Mouse (Mus musculus) kidney, embryonic 16.5 days (tissue): ENCODE data around the gene 2700097O09Rik. TPM values are rescaled to one million over a fixed set of nuclear protein-coding genes. Genes with fewer than 3 reads are reported as not detected.

Experiments
- ATAC-seq: fragments of 200-750 bp; cut with Nextera tagmentation; 2 replicates; pipeline ENCODE4 v1.8.0; 2017; ENCODE audit warnings: moderate TSS enrichment; ENCODE audit not compliant: low FRiP score, low TSS enrichment
- H3K27ac ChIP-seq: fragments of 300-500 bp; sonication (generic); 2 replicates; pipeline ENCODE4 v1.5.1; 2014; ENCODE audit warnings: low read length
- H3K27me3 ChIP-seq: fragments of 300-500 bp; sonication (generic); 2 replicates; pipeline ENCODE4 v1.6.1; 2014; ENCODE audit warnings: low read length, control low read depth, mixed read lengths; ENCODE audit not compliant: insufficient read depth
- H3K36me3 ChIP-seq: fragments of 300-500 bp; sonication (generic); 2 replicates; pipeline ENCODE4 v1.6.1; 2014; ENCODE audit warnings: low read length, control low read depth, mixed read lengths; ENCODE audit not compliant: insufficient read depth
- H3K4me1 ChIP-seq: fragments of 300-500 bp; sonication (generic); 2 replicates; pipeline ENCODE4 v1.6.1; 2014; ENCODE audit warnings: low read length, control low read depth, mixed read lengths; ENCODE audit not compliant: insufficient read depth
- H3K4me2 ChIP-seq: fragments of 300-500 bp; sonication (generic); replicated peaks from 2 replicates; pipeline ENCODE4 v1.6.1; 2014; ENCODE audit warnings: low read depth, low read length
- H3K4me3 ChIP-seq: fragments of 300-500 bp; sonication (generic); 2 replicates; pipeline ENCODE4 v1.5.1; 2014; ENCODE audit warnings: mild to moderate bottlenecking, low read length
- H3K9ac ChIP-seq: fragments of 300-500 bp; sonication (generic); replicated peaks from 2 replicates; pipeline ENCODE4 v1.6.1; 2014; ENCODE audit warnings: low read length
- H3K9me3 ChIP-seq: fragments of 300-500 bp; sonication (generic); 2 replicates; pipeline ENCODE4 v1.6.1; 2016; ENCODE audit warnings: low read length, control low read depth
- WGBS: fragments of 180-500 bp; shearing (Covaris S2); extraction: QIAGEN DNeasy Blood & Tissue Kit; methylation state at CpG from one replicate; pipeline ENCODE4 v1.1.7; 2014; 5-methylcytosine and 5-hydroxymethylcytosine counted together
- polyA plus RNA-seq: library from polyadenylated mRNA; unstranded; fragments of >200 nt; fragmentation: Nextera tagmentation; extraction: Ambion mirVana; gene quantifications from 2 replicates; pipeline ENCODE4 v1.2.1, GENCODE M21; 2015

The 2700097O09Rik gene
- polyA plus RNA-seq, 1 experiment from 2014 or later, result 37.3 TPM

DNA sequence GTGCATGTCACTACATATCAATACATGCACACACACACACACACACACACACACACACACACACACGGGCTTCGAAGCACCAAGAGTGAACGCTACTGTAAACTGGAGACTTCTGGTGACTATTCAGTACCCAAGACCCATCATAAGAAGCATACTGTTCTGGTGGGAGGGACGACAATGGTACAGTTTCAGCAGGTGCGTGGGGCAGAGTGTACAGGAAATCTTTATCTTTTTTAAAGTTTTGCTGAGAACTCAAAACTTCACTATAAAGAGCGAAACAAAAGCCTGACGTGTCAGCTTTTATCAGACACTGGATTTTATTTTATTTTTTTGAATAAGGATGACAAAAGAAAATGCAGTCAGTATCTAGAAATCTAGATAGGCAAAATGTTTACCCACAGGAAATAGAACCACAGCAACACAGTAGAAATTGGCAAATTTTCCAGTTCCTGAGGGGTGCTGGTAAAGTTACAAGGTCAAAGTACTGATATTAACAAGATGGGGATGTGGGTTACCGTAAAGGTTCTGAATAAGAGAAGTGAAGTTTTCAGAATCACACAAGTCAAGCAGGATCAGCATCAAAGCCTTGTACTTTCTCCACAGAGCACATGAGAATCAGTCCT is 30.1 kb downstream of the 2700097O09Rik start:
- Histone ChIP-seq H3K9me3 (peaks cover 4% of the 10 kb centered on the region; the same call in 1 of the 2 replicates), H3K27ac (no peak overlapping the region), H3K9ac (no peak overlapping the region), H3K4me1 (no peaks in the 10 kb centered on the region), H3K4me2 (no peak overlapping the region), H3K27me3 (no peaks in the 10 kb centered on the region), H3K4me3 (no peak overlapping the region), H3K36me3 (peaks cover 12% of the 10 kb centered on the region)
- WGBS, result 93% methylated on average over 8 of the region's 8 CpGs
- ATAC-seq, result no peak

DNA sequence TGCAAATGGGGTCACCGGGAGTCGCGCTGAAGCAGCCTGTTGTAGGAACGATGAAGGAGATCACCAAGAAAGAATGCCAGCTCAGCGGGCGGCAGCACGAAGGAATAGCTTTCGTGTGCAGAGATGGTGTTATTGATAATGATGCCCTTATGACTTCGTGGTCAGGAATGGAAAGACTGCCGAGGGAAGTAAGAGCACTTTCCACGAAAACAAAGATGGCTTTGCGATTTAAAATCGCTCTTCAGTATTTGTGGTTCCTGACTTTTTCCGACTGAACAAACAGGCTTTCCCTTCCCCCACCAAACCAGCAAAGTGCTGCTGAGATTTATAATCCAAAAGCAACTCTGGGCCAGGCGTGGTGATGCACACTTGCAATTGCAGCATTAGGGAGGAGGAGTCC is 38.9 kb downstream of the 2700097O09Rik start:
- Histone ChIP-seq H3K4me1 (no peaks in the 10 kb centered on the region), H3K4me3 (no peak overlapping the region), H3K27ac (no peak overlapping the region), H3K9ac (no peak overlapping the region), H3K4me2 (peak overlapping the region; percentile 17; the same call in 1 of the 2 replicates), H3K9me3 (no peaks in the 10 kb centered on the region), H3K36me3 (peaks cover 2% of the 10 kb centered on the region; the same call in 1 of the 2 replicates), H3K27me3 (no peaks in the 10 kb centered on the region)
- WGBS, result 48% methylated on average over 15 of the region's 15 CpGs
- no peak for ATAC-seq

DNA sequence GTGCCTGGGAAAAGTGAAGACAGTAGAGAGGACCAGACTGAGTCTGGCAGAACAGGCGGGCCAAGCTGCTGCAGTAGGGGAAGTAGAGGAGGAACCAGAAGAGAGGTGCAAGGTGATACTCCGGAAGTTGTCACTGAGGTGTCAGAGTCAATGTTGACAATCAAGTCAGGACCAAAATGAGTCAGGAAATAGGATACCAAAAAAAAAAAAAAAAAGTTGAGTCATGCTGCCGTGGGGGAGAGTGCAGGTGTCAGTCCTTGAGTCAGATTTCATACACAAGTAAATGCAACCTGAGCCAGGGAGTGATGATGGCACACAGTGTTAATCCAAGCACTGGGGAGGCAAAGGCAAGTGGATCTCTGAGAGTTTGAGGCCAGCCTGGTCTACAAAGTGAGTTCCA is 52.8 kb downstream of the 2700097O09Rik start:
- Histone ChIP-seq H3K4me2 (no peak overlapping the region), H3K27me3 (no peaks in the 10 kb centered on the region), H3K9me3 (no peaks in the 10 kb centered on the region; the same call in 1 of the 2 replicates), H3K4me3 (no peak overlapping the region), H3K9ac (no peak overlapping the region), H3K27ac (no peak overlapping the region), H3K36me3 (no peaks in the 10 kb centered on the region), H3K4me1 (no peaks in the 10 kb centered on the region)
- ATAC-seq, result no peak
- WGBS, result 22% methylated on average over 3 of the region's 3 CpGs

DNA sequence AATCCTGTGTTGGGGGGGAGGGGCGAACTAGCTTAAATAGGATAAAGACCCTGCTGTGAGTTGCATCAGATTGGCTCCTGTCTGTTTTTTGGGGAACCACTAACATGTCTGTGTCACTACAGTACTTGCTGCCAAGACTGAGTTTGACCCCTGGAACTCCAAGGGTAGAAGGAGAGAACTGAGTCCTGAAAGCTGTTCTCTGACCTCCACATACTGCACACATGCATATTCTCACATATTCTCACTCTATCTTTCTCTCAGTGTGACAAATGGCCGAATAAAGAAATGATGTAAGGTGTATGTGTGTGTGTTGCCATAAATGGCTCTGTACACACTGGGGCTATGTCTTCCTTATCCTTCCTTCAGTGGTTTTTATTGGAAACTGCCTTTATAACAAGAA is 56.6 kb downstream of the 2700097O09Rik start:
- Histone ChIP-seq H3K4me2 (no peak overlapping the region), H3K4me1 (no peaks in the 10 kb centered on the region), H3K36me3 (no peaks in the 10 kb centered on the region), H3K4me3 (no peak overlapping the region), H3K27me3 (no peaks in the 10 kb centered on the region), H3K27ac (no peak overlapping the region), H3K9ac (no peak overlapping the region), H3K9me3 (no peaks in the 10 kb centered on the region; the same call in 1 of the 2 replicates)
- ATAC-seq, result no peak
- WGBS, result 77% methylated on average over 2 of the region's 2 CpGs

DNA sequence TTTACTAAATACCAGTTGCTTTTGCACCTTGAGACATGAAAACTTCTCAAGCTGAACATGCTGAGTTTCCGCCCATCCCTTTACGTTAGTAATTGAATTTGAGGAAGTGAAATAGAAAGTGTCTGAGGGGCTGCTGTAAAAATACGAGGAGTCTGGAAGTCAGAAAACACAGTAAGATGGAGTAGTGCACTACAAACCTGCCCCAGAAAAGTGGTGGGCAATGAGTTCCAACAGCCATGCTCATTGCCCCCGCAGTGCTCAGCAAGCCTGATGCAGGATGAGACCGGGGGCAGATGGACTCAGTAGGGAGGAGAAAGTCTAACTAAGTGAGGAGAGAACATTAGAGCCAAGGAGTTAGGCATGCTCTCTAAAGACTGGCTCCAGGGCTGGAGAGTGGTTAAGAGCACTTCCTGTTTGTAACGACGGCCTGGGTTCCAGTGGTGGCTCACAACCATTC is 60.5 kb downstream of the 2700097O09Rik start:
- no peaks in the 10 kb centered on the region for H3K27me3 ChIP-seq
- no peaks in the 10 kb centered on the region for H3K36me3 ChIP-seq
- H3K9ac ChIP-seq, result no peak overlapping the region
- WGBS, result 82% methylated on average over 7 of the region's 7 CpGs
- no peak overlapping the region for H3K27ac ChIP-seq
- no peak overlapping the region for H3K4me2 ChIP-seq
- H3K4me3 ChIP-seq, result no peak overlapping the region
- ATAC-seq, result no peak
- H3K9me3 ChIP-seq, result no peaks in the 10 kb centered on the region; the same call in 1 of the 2 replicates
- 0 out of 2 replicates have a peak, but pooled peaks cover 4% of the 10 kb centered on the region for H3K4me1 ChIP-seq

DNA sequence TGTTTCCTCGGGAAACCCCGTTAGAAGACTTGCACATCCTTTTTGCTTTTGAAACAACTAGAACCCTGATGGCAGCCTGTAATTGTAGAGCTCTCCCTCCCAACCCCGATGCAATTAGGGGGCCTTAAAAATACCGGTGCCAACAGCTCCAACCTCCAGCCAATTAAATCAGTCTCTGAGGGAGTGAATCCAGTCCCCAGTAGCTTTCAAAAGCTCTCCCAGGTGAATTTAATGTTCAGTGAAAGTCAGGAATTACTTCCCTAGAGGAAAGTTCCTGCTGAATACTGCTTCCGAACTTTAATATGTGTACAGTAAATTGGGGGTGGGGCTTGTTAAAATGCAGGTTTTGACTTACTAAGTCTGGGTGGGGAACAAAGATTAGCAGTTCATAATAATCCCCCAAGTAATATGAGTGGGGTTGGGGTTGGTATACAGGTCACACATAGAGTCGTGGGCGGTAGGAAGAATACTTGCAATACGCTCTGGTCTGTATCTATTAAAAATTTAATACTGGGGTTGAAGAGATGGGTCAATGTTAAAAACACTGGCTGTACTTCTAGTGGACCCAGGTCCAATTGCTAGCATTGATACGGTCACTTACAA is 62.7 kb downstream of the 2700097O09Rik start:
- Histone ChIP-seq H3K36me3 (no peaks in the 10 kb centered on the region), H3K27me3 (no peaks in the 10 kb centered on the region), H3K4me1 (0 out of 2 replicates have a peak, but pooled peaks cover 4% of the 10 kb centered on the region), H3K27ac (no peak overlapping the region), H3K4me3 (no peak overlapping the region), H3K9ac (no peak overlapping the region), H3K9me3 (no peaks in the 10 kb centered on the region), H3K4me2 (no peak overlapping the region)
- 42% methylated on average over 9 of the region's 9 CpGs for WGBS
- ATAC-seq, result no peak

DNA sequence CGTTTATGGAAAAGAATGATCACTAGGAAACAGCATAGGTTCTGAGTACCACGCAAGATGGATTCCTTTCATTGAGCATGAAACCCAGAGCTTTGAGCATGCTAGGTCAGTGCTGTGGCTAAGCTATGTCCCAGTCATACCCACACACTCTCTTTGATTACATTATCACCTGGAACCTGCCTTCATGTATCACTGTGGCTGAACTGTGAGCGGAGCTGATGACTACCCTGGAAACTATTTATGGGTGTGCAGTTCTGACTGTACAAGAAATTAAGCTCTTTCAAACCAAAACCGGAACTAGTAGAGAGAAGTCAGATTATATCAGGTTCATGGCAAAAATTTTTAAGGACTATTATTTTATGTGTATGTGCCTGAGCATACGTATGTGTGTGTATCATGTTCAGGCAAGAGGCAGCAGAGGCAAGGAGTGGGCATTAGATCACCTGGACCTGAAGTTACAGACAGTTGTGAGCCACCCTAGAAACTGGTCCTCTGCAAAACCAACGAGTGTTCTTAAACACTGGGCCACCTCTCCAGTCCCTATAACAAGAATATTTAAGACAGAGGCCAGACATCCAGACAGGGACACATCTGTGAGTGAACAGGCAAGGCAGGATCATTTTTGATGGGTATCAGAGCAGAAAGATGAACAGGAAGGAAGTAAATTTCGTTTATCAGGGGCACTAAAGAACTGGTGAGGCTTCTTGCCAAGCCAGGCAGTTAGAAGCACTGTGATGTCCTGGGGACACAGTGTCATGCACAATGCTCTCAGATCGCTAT is 63.4 kb downstream of the 2700097O09Rik start:
- Histone ChIP-seq H3K4me2 (no peak overlapping the region), H3K4me1 (0 out of 2 replicates have a peak, but pooled peaks cover 4% of the 10 kb centered on the region), H3K27ac (no peak overlapping the region), H3K4me3 (no peak overlapping the region), H3K36me3 (no peaks in the 10 kb centered on the region), H3K27me3 (no peaks in the 10 kb centered on the region), H3K9me3 (no peaks in the 10 kb centered on the region), H3K9ac (no peak overlapping the region)
- WGBS, result 63% methylated on average over 8 of the region's 8 CpGs
- ATAC-seq, result no peak

DNA sequence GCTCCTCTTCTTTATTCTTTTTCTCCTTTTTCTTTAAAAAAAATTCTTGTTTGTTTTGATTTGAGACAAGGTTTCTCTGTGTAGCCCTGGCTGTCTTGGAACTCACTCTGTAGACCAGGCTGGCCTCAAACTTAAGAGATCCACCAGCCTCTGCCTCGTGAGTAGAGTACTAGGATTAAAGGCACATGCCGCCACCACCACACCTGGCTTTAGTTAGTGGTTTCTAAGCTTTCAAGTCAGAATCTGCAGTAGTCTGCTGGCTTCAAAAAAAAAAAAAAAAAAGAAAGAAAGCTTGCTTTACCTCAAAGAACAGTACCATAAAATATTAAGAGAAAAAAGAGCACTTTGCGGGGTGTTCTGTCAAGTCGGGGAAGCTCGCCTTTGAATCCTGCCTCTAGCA is 64.5 kb downstream of the 2700097O09Rik start:
- H3K27ac ChIP-seq, result no peak overlapping the region

DNA sequence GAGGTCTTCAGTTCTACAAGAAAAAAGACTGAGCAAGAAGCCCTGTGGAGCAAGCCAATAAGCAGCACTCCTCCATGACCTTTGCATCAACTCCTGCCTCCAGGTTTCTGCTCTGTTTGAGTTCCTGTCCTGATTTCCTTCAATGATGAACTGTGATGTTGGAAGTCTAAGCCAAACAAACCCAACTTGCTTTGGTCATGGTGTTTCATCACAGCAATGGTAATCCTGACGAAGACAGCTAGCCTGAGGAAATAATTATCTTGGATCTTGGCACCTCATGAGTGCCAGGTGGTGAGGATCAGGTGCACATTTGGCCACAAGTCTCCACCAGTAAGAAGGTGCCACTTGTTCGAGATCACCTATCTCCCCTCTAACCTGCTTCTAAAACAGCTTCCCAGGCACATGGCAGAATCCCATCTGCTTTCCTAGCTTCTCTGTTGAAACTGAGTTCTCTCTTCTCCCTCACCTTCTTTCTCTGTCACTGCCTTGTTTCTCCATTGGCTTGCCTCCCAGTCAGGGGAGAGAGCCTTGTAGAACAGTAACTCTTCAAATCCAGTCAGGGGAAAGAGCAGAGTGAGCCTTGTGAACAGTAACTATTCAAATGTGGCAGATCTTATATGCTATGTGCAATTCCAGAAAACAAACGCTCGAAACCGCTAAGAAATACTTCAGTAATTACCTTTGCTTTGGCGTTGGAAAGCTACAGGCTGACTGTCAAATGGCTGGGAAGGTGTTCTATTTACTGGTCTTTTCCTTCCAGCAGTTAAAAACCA is 66.1 kb downstream of the 2700097O09Rik start, which contains the start of gene Baz1a:
Baz1a (minus strand) TSS at position 723 of the 773 bp plus-strand sequence.
- Histone ChIP-seq H3K4me1 (0 out of 2 replicates have a peak, but pooled peaks cover 4% of the 10 kb centered on the region), H3K4me2 (no peak within 1 kb of the TSS), H3K4me3 (no peak within 1 kb of the TSS), H3K27ac (no peak within 1 kb of the TSS), H3K9ac (no peak within 1 kb of the TSS), H3K9me3 (no peaks in the 10 kb centered on the region), H3K36me3 (no peaks in the 10 kb centered on the region), H3K27me3 (no peaks in the 10 kb centered on the region)
- WGBS, result 87% methylated on average over 6 of the region's 6 CpGs
- ATAC-seq, result no peak

More for the DNA sequence above, 64.5 kb downstream of the 2700097O09Rik start:
- H3K4me2 ChIP-seq, result no peak overlapping the region
- ATAC-seq, result no peak
- H3K27me3 ChIP-seq, result no peaks in the 10 kb centered on the region
- H3K4me1 ChIP-seq, result 0 out of 2 replicates have a peak, but pooled peaks cover 4% of the 10 kb centered on the region
- no peak overlapping the region for H3K4me3 ChIP-seq
- H3K9ac ChIP-seq, result no peak overlapping the region
- H3K9me3 ChIP-seq, result no peaks in the 10 kb centered on the region
- no peaks in the 10 kb centered on the region for H3K36me3 ChIP-seq
- WGBS, result 83% methylated on average over 5 of the region's 5 CpGs
